Mouse (Mus musculus) mesoderm, embryonic 11.5 days (tissue): ENCODE results near the gene Gm47985.
"Not testable (repeated sequence)": the region's sequence is repeated elsewhere in the genome, so short reads cannot be mapped to it uniquely, and the experiment has no call there.

ENCODE experiments used
- DNase-seq: peaks from one replicate; pipeline ENCODE4 v3.0.0-alpha.2; 2012; ENCODE audit warnings: low read depth, low spot score

Gm47985 gene

GRCm38 (mm10) chr1:151182266-151182665 lies at the start of gene Gm47985:
TSS of gene Gm47985 (plus strand) at chr1:151182537.
- DNase-seq = not testable (repeated sequence)

- DNase-seq = no peak
Measured at GRCm38 (mm10) chr1:151132686-151133085, 49.7 kb upstream of the Gm47985 start.

GRCm38 (mm10) chr1:151138388-151138787 lies 43.9 kb upstream of the Gm47985 start:
- no peak for DNase-seq

- DNase-seq = no peak
Measured at GRCm38 (mm10) chr1:151140956-151141355, 41.4 kb upstream of the Gm47985 start.

- no peak for DNase-seq
Measured at GRCm38 (mm10) chr1:151144471-151145146, 37.7 kb upstream of the Gm47985 start.

- no peak for DNase-seq
Measured at GRCm38 (mm10) chr1:151147801-151148200, 34.5 kb upstream of the Gm47985 start.

GRCm38 (mm10) chr1:151150211-151150610 lies 32.1 kb upstream of the Gm47985 start:
- DNase-seq = no peak

GRCm38 (mm10) chr1:151151089-151151488 lies 31.2 kb upstream of the Gm47985 start:
- no peak for DNase-seq

- DNase-seq = no peak
Measured at GRCm38 (mm10) chr1:151153056-151153652, 29.2 kb upstream of the Gm47985 start.

- DNase-seq = not testable (repeated sequence)
Measured at GRCm38 (mm10) chr1:151154131-151154530, 28.2 kb upstream of the Gm47985 start.

- no peak for DNase-seq
Measured at GRCm38 (mm10) chr1:151156129-151156528, 26.2 kb upstream of the Gm47985 start.

GRCm38 (mm10) chr1:151156777-151157632 lies 25.3 kb upstream of the Gm47985 start:
- DNase-seq = no peak

- DNase-seq = no peak
Measured at GRCm38 (mm10) chr1:151157963-151158856, 24.1 kb upstream of the Gm47985 start.

- DNase-seq = no peak
Measured at GRCm38 (mm10) chr1:151158857-151159510, 23.4 kb upstream of the Gm47985 start.

GRCm38 (mm10) chr1:151166031-151166430 lies 16.3 kb upstream of the Gm47985 start:
- DNase-seq = no peak

GRCm38 (mm10) chr1:151167297-151168047 lies 14.9 kb upstream of the Gm47985 start:
- no peak for DNase-seq

- DNase-seq = no peak
Measured at GRCm38 (mm10) chr1:151168637-151169036, 13.7 kb upstream of the Gm47985 start.

GRCm38 (mm10) chr1:151171572-151172461 lies 10.5 kb upstream of the Gm47985 start:
- DNase-seq = no peak
